Mouse (Mus musculus) midbrain, embryonic 11.5 days (tissue): ENCODE data around the gene Gpr162. TPM values are rescaled to one million over a fixed set of nuclear protein-coding genes. Genes with fewer than 3 reads are reported as not detected.
"Not testable (repeated sequence)": the region's sequence is repeated elsewhere in the genome, so short reads cannot be mapped to it uniquely, and the experiment has no call there.

Experiments used
- ATAC-seq: fragments of 200-750 bp; cut with Nextera tagmentation; 2 replicates; pipeline ENCODE4 v1.8.0; 2017; ENCODE audit warnings: moderate TSS enrichment, moderate library complexity; ENCODE audit not compliant: low FRiP score
- DNase-seq: peaks from one replicate; pipeline ENCODE4 v3.0.0; 2015; ENCODE audit warnings: low spot score; ENCODE audit errors: missing footprints
- H3K27ac ChIP-seq: fragments of 300-500 bp; sonication (generic); 2 replicates; pipeline ENCODE4 v1.5.1; 2014; ENCODE audit warnings: low read depth, low read length
- H3K27me3 ChIP-seq: fragments of 300-500 bp; sonication (generic); 2 replicates; pipeline ENCODE4 v1.6.1; 2014; ENCODE audit warnings: mild to moderate bottlenecking, low read length, moderate library complexity, mixed read lengths; ENCODE audit not compliant: control insufficient read depth, insufficient read depth
- H3K36me3 ChIP-seq: fragments of 300-500 bp; sonication (generic); 2 replicates; pipeline ENCODE4 v1.6.1; 2014; ENCODE audit warnings: mild to moderate bottlenecking, low read length, moderate library complexity, mixed read lengths; ENCODE audit not compliant: control insufficient read depth, insufficient read depth
- H3K4me1 ChIP-seq: fragments of 300-500 bp; sonication (generic); 2 replicates; pipeline ENCODE4 v1.6.1; 2014; ENCODE audit warnings: low read length; ENCODE audit not compliant: control insufficient read depth, insufficient read depth
- H3K4me2 ChIP-seq: fragments of 300-500 bp; sonication (generic); 2 replicates; pipeline ENCODE4 v1.6.1; 2014; ENCODE audit warnings: mild to moderate bottlenecking, moderate library complexity
- H3K4me3 ChIP-seq: fragments of 300-500 bp; sonication (generic); 2 replicates; pipeline ENCODE4 v1.5.1; 2014; ENCODE audit warnings: low read depth, low read length
- H3K9ac ChIP-seq: fragments of 300-500 bp; sonication (generic); 2 replicates; pipeline ENCODE4 v1.6.1; 2014; ENCODE audit warnings: low read length
- H3K9me3 ChIP-seq: fragments of 300-500 bp; sonication (generic); 2 replicates; pipeline ENCODE4 v1.6.1; 2016; ENCODE audit warnings: low read length; ENCODE audit not compliant: control insufficient read depth
- WGBS: fragments of 180-500 bp; shearing (Covaris S2); extraction: QIAGEN DNeasy Blood & Tissue Kit; methylation state at CpG from one replicate; pipeline ENCODE4 v1.1.7; 2014; 5-methylcytosine and 5-hydroxymethylcytosine counted together
- polyA plus RNA-seq: library from polyadenylated mRNA; unstranded; fragments of >200 nt; fragmentation: Nextera tagmentation; extraction: Ambion mirVana; gene quantifications from 2 replicates; pipeline ENCODE4 v1.2.1, GENCODE M21; 2014

Gpr162 gene
- polyA plus RNA-seq, 1 experiment from 2014 or later = 2.1 TPM

- ATAC-seq = no peak
- Histone ChIP-seq H3K27ac (no peak overlapping the region), H3K27me3 (no peaks in the 10 kb centered on the region), H3K4me3 (no peak overlapping the region), H3K9me3 (no peaks in the 10 kb centered on the region), H3K4me2 (no peak overlapping the region), H3K4me1 (peaks cover 16% of the 10 kb centered on the region), H3K36me3 (no peaks in the 10 kb centered on the region), H3K9ac (no peak overlapping the region)
- peak; percentile 59 for DNase-seq
Measured at GRCm38 (mm10) chr6:124901851-124902250, 38.1 kb upstream of the Gpr162 start.

GRCm38 (mm10) chr6:124900801-124901480, 37.2 kb upstream of the Gpr162 start:
- DNase-seq = peak; percentile 83
- H3K9me3 ChIP-seq = no peaks in the 10 kb centered on the region
- no peaks in the 10 kb centered on the region for H3K36me3 ChIP-seq
- H3K27ac ChIP-seq = no peak overlapping the region
- no peak for ATAC-seq
- no peak overlapping the region for H3K9ac ChIP-seq
- H3K4me1 ChIP-seq = peaks cover 16% of the 10 kb centered on the region
- no peaks in the 10 kb centered on the region for H3K27me3 ChIP-seq
- no peak overlapping the region for H3K4me2 ChIP-seq
- H3K4me3 ChIP-seq = no peak overlapping the region
- WGBS = 50% methylated on average over 10 of the region's 10 CpGs

DNA sequence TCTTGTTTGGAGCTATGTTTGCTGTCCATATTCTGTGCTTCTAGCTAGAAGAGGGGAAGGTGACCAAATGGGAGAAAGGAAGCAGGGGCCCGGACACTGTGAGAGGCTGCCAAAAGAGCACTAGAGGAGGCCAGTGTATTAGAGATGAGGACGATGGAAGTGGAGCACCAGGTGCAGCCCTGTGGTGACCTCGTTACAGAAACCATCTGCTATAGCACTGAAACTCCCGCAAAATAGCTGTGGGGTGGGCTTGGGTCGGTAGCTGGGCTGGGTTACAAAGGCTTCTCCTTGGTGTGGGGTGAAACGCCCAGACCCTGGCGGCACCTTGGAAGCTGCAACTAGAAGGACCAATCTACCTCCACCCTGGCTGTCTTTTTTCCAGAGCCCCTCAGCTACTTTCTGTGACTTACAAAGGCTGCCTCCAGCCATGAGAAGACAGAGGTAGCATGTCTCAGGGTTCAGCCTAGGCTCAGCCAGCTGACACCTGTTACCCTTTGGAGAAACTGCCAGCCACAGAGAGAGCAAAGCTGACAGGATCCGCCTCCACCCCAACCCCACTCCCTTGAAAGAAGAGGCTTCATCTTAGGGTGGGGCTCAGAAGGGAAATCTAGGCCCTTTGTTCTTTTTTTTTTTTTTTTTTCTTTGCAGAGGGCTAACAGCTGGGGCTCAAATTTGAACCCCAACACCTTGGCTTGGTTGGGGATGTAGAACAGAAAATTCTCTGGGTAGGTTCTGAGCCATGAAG, 36.4 kb upstream of the Gpr162 start:
- no peak overlapping the region for H3K4me3 ChIP-seq
- no peak overlapping the region for H3K27ac ChIP-seq
- 60% methylated on average over 8 of the region's 8 CpGs for WGBS
- H3K36me3 ChIP-seq = no peaks in the 10 kb centered on the region
- H3K4me1 ChIP-seq = peaks cover 13% of the 10 kb centered on the region
- no peak for ATAC-seq
- DNase-seq = no peak
- H3K9ac ChIP-seq = no peak overlapping the region
- H3K4me2 ChIP-seq = no peak overlapping the region
- H3K9me3 ChIP-seq = no peaks in the 10 kb centered on the region
- H3K27me3 ChIP-seq = no peaks in the 10 kb centered on the region

GRCm38 (mm10) chr6:124898359-124898758, 34.6 kb upstream of the Gpr162 start:
- no peak overlapping the region for H3K27ac ChIP-seq

GRCm38 (mm10) chr6:124894113-124894512, 30.3 kb upstream of the Gpr162 start:
- not testable (repeated sequence) for DNase-seq, H3K9me3 ChIP-seq, H3K36me3 ChIP-seq, H3K27me3 ChIP-seq, H3K4me2 ChIP-seq, H3K27ac ChIP-seq, H3K9ac ChIP-seq, H3K4me3 ChIP-seq, H3K4me1 ChIP-seq, ATAC-seq
- 93% methylated on average over 2 of the region's 2 CpGs for WGBS

More at GRCm38 (mm10) chr6:124898359-124898758, 34.6 kb upstream of the Gpr162 start:
- no peak overlapping the region for H3K4me2 ChIP-seq
- no peaks in the 10 kb centered on the region for H3K9me3 ChIP-seq
- no peaks in the 10 kb centered on the region for H3K36me3 ChIP-seq
- ATAC-seq (no peak), DNase-seq (no peak)
- H3K4me1 ChIP-seq = peaks cover 2% of the 10 kb centered on the region; the same call in 1 of the 2 replicates
- H3K9ac ChIP-seq = no peak overlapping the region
- 56% methylated on average over 3 of the region's 3 CpGs for WGBS
- no peaks in the 10 kb centered on the region for H3K27me3 ChIP-seq
- H3K4me3 ChIP-seq = no peak overlapping the region

- Histone ChIP-seq H3K27me3 (no peaks in the 10 kb centered on the region; the same call in 1 of the 2 replicates), H3K9me3 (no peaks in the 10 kb centered on the region), H3K4me1 (no peaks in the 10 kb centered on the region), H3K36me3 (no peaks in the 10 kb centered on the region), H3K27ac (no peak overlapping the region), H3K9ac (no peak overlapping the region), H3K4me3 (no peak overlapping the region), H3K4me2 (no peak overlapping the region)
- DNase-seq (no peak), ATAC-seq (no peak)
- 60% methylated on average over 6 of the region's 6 CpGs for WGBS
Measured at GRCm38 (mm10) chr6:124890997-124891396, 27.2 kb upstream of the Gpr162 start.

GRCm38 (mm10) chr6:124888555-124889125, 24.9 kb upstream of the Gpr162 start:
- Histone ChIP-seq H3K4me2 (no peak overlapping the region), H3K36me3 (no peaks in the 10 kb centered on the region), H3K9ac (no peak overlapping the region), H3K4me3 (no peak overlapping the region), H3K27me3 (no peaks in the 10 kb centered on the region; the same call in 1 of the 2 replicates), H3K4me1 (no peaks in the 10 kb centered on the region), H3K9me3 (no peaks in the 10 kb centered on the region), H3K27ac (no peak overlapping the region)
- 89% methylated on average over 6 of the region's 6 CpGs for WGBS
- no peak for ATAC-seq
- no peak for DNase-seq

DNA sequence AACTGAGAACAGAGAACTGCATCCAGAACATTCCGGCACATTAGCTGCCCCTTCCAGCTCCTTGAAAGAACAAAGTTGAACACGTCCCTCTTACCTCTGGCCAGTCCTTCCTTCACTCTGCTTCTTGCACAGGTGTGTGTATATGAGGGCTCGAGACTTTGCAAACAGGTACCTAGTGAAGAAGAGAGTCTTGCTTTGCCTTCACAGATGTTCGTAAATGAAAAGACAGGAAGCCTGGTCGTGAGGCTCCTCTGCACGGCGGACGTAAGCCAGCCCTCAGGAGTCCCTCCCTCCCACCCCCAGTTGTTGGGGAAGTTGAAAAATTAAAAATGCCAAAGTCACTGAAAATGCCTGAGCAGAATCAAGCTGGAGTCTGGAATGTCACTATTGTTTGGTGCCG, 24.2 kb upstream of the Gpr162 start, which contains the start of gene Cd4:
Gene Cd4, minus strand, starts transcription at position 236 of the 400 bp plus-strand sequence.
- H3K4me1 ChIP-seq = no peaks in the 10 kb centered on the region

DNA sequence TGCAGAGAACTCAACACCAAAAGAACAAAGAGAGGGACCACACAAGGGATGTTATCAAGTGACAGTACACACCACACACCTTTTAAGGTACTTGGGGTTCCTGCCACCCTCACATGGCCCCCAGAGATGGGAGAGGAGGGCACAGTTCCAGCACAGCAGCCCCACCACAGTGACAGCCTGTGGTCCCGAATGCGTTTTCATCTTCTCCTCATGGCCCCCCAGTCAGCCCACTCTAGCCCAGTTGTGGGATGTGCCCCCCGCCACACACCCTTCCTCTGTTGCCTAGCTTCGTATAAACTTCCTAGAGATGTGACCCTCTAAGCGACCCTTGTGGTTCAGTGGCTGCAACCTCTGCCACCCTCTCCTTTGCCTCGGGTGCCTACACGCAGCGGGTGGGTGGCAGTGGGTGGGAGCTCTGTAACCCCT, 22.2 kb upstream of the Gpr162 start:
- no peak overlapping the region for H3K4me3 ChIP-seq
- H3K9ac ChIP-seq = no peak overlapping the region
- H3K9me3 ChIP-seq = no peaks in the 10 kb centered on the region
- H3K4me2 ChIP-seq = no peak overlapping the region
- no peak for DNase-seq
- no peak overlapping the region for H3K27ac ChIP-seq
- no peak for ATAC-seq
- H3K36me3 ChIP-seq = no peaks in the 10 kb centered on the region
- H3K4me1 ChIP-seq = no peaks in the 10 kb centered on the region
- 92% methylated on average over 8 of the region's 8 CpGs for WGBS
- no peaks in the 10 kb centered on the region for H3K27me3 ChIP-seq

More for the DNA sequence above, 24.2 kb upstream of the Gpr162 start, which contains the start of gene Cd4:
- Histone ChIP-seq H3K4me2 (no peak within 1 kb of the TSS), H3K36me3 (no peaks in the 10 kb centered on the region), H3K4me3 (no peak within 1 kb of the TSS), H3K9ac (no peak within 1 kb of the TSS), H3K9me3 (no peaks in the 10 kb centered on the region), H3K27me3 (no peaks in the 10 kb centered on the region; the same call in 1 of the 2 replicates), H3K27ac (no peak within 1 kb of the TSS)
- DNase-seq (no peak), ATAC-seq (no peak)
- WGBS = 93% methylated on average over 9 of the region's 9 CpGs
